Mouse (Mus musculus): ENCODE measurements around the gene Itpk1.

Itpk1 gene

DNA sequence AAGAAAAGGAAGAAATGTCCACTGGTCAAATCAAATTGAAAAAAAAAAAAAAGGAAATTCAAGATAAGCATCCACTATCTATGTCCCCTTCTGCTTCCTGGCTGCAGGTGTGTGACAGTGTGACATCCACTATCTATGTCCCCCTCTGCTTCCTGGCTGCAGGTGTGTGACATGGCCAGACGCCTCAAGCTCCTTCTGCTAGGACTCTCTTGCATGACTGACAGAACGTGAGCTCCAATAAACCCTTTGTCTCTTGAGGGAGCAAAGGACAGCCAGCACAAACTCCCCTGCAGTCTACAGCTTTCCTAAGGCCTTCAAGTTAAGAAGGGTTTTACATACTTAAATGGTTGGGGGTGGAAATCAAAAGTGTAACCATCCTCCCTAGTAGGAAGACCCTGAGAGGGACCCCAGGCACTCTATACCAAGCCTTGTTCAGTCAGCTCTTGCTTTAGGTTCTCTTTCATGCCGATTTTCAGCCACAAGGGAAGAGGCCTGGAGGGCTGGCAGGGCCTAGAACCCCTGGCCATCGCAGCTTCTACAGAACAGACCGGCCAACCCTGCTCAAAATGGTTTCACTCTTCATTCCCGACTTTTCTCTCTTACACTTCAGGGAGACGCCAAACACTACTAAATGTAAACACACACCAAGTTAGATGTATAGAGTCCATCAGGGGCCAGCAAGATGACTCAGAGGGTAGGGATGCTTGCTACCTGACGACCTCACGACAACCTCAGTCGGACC, 10.1 kb upstream of the Itpk1 start:
- in situ Hi-C loops (cut with MboI; ENCODE audit: unreplicated experiment in 2 of 2): no loop called here

DNA sequence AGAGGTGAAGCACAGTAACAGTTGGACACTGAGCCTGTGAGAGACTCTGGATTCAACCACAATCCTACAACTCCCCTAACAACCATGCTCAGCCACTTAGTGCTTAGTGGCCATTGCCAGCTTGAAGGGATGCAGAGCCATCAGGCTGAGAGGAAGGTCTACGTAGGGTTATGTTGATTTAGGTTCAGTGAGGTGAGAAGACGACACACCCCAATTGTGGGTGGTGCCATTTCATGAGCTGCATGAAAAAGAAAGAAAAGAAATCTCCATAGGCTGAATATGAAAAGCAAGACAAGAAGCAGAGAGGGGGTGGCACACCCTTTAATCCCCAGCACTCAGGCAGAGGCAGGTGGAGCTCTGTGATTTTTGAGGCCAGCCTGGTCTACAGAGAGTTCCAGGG, 9.4 kb upstream of the Itpk1 start:
- in situ Hi-C loops (cut with MboI; ENCODE audit: unreplicated experiment in 2 of 2): no loop called here

DNA sequence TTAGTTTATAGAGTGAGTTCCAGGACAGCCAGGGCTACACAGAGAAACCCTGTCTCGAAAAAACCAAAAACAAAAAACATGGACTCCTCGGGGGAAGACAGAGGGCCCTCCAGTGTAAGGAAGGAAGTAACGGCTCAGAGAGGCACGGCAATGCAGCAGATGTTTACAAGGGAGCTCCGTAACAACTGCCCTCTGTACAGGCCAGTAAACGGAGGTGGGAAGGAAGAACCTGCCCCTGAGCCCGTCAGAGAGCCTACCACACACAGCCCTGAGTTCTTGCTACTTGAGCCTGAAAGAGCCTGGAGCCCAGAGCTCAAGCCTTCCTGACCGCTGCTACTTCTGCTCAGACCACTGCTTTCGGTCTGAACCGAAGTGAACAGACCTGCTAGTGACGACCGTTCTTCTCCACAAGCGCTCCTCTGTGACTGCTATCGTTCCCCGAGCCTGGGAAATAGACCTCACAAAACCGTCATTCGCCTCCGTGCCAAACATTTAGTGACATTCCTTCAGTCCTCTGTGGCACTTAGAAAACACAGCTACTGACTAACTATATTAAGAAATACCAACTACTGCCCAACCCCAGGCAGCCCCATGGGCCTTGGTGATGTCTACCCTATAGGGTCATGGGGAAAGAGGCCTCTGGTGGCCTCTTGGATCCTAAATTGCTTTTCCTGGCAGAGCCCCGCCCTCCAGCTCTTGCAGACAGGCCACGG, 8.6 kb upstream of the Itpk1 start:
- in situ Hi-C loops (cut with MboI; ENCODE audit: unreplicated experiment in 2 of 2): no loop called here

DNA sequence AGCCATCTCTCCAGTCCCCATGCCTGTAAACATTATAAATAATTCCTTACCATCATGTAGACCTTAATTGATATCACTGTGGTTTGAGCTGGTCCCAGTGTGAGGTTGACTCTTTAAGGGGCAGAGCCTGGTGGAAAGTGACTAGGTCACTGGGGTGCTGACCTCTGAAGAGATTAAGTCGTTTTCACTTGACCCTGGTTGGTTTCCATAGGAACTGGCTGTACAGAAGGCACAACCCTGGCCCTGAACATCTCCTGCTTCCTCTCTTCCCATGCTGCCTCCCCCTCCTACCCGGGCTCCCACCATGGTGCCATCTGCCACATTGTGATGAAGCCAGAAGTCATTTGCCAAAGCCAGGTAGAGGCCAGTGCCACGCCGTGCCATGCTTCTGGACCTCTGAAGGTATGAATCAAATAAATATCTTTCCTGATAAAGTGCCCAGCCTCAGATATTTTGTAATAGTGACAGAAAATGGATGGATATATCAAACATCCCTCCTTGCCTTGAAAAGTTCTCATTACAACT, 6.2 kb upstream of the Itpk1 start:
- in situ Hi-C loops (cut with MboI; ENCODE audit: unreplicated experiment in 2 of 2): no loop called here

DNA sequence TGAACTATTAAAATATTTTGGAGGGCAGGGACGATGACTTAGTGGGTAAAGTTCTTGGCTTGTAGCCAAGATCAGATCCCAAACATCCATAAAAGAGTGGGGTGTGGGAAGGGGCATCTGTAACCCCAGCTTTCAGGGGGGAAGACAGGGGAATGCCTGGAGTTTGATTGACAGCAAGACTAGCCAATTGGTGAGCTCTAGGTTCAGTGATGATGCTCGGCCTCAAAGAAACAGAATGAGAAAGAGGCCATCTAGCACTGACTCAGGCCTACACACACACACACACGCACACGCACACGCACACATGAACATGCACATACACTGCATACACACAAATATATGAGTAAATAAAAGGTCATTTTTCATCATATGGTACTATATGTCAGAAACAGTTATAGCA, 5.2 kb upstream of the Itpk1 start:
- in situ Hi-C loops (cut with MboI; ENCODE audit: unreplicated experiment in 2 of 2): loop anchor here (5.0 kb wide), 4 partner anchors 63 to 183 kb away; no protein-coding TSS in a partner anchor

DNA sequence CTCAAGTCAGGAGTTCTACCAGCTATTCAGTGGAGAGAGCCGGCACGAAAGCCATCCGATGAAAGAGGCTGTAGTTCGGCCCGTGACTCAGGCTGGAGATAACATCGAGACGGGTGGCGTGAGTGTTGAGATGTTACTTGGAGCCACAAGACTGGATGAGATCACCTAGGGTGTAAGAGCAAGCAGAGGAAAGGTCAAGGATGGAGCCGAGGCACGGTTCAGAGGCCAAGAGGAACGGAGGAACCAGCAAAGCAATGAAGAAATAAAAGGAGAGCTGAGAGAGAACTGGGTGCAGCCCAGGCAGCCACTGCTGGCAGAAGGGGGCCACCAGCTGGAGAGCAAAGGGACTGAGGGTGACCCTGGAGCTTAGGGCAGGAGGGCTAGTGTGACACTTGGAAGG, 3.5 kb upstream of the Itpk1 start:
- in situ Hi-C loops (cut with MboI; ENCODE audit: unreplicated experiment in 2 of 2): loop anchor here (5.0 kb wide), 4 partner anchors 61 to 181 kb away; no protein-coding TSS in a partner anchor

DNA sequence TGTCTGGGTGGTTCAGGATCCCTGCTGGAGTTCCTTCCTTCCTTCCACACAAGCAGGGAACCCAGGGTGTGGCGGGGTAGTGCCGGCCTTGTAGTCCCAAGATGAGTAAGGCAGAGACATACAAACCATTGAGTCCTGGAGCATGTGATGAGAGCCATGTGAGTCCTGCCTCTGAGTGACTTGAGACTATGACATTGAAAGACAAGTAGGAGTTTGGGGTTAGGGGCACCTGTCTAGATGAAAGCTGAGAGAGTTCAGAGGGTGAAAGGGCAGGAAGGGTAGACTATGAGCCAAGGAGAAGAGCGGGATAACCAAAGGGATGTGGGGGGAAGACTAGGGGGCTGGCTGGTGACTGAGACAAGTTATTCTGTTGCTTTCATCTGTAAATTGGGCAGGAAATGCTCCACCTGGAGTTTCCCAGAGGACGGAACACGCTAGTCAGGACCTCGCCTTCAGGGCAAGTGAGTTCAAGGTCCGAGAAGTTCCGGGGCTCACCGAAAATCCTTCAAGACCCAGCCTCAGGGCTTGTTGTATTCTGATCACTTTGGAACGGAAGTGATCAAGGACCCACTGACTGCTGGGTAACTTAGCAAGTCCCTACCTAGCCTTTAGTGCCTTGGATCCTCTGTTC, 2.2 kb upstream of the Itpk1 start:
- in situ Hi-C loops (cut with MboI; ENCODE audit: unreplicated experiment in 2 of 2): loop anchor here (5.0 kb wide), 4 partner anchors 60 to 180 kb away; no protein-coding TSS in a partner anchor

DNA sequence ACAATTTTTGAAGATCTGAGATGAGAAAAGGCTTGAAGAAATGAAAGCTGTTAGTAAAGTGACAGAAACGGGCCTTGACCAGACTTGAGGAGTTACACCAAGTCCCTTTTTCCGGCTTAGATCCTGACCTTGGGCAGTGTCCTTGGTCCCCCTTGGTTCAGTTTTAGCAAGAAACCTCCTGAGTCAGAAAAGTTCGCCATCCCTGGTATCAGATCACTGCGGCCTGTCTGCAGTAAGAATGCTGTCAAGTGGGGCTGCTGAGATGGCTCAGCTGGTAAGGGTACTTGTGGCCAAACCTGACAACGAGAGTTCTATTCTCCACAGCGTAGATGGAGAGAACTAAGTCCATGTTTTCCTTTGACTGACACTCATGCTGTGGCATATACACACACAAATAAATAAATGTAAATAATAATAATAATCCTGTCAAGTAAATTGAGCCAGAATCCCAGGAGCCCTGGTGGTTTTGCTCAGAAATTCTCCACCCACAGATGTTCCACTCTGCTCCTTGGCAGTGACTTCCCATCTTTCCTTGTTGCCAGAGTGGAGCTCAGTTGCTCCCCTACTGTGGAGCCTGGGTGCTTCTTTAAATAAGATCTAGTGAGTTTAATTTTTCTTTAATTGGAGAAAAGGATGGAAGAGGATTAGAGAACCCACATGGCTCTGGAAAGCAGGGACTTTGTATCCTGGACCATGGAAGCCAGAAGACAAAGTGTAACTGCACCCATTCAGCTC, 1.3 kb upstream of the Itpk1 start:
- in situ Hi-C loops (cut with MboI; ENCODE audit: unreplicated experiment in 2 of 2): loop anchor here (5.0 kb wide), 4 partner anchors 59 to 179 kb away; no protein-coding TSS in a partner anchor

DNA sequence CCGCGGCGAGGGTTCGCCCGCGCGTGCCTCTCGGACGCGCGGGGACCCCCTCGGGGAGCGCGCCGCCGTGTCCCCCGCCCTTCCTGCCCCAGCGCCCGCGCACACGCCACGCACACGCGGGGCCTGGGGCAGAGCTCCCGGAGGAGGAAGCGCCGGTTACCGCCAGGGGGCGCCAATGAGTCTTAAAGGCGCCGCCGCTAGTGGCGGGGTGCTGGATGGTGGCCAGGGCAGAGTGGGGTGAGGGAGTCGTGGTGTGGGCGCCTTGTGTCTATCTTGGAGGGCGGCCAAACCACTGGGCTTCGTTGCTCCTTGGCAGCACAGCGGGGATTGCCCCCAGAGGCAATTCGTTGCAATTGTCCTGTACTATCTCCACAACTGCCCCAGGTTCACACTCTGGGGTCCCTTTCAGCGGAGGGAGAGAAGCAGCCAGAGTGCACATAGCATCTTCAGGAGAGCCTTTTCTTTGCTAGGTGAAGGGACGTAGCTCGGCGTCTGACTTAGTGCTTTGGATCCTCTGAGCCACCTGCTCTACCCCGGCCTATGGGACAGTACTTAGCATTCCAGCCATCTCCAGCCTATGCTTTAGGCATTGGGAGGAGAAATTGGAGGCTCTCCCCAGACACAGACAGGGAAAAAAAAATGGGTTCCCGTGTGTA, 614 bp upstream of the Itpk1 start:
- in situ Hi-C loops (cut with MboI; ENCODE audit: unreplicated experiment in 2 of 2): loop anchor here (5.0 kb wide), 4 partner anchors 58 to 178 kb away; no protein-coding TSS in a partner anchor

DNA sequence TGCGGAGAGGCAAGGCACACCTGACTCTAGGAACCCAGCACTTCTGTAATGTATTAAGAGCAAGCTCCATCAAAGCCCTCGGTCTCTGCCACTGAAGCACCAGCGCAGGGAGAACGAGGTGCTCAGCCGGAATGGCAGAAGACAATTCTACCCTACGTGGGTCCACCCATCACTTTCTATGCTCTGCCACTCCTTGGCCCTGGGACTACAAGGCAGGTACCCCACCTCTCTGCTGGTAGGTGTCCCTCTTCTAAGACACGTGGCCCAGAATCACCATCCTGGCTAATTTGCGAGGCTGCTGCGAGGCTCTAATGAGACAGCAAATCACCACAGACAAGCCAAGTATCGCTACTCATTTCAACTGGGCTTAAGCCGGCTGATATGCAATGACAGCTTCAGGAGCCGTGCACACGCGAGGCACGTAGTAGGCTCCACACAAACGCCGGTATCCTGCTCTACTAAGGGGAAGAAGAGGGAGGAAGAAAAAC, 765 bp downstream of the Itpk1 start:
- in situ Hi-C loops (cut with MboI; ENCODE audit: unreplicated experiment in 2 of 2): no loop called here

DNA sequence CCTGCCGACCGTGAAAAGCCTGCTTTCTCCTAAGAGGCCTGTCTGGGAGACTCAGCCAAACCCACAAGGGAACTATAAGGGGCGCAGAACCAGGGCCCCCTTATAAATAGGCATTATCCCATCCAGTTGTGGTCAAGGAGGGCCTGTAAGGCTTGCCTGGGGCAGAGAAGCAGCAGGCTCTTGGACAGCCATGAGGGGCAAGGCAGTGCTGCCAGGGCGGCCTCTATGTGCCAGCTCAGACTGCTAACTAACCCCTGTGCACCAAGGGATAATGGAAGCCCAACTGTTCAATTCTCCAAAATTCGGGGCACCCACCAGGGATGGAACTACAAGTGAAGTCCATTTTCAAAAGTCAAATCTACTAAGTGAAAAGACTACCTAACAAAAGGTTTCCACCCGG, 1.3 kb downstream of the Itpk1 start:
- in situ Hi-C loops (cut with MboI; ENCODE audit: unreplicated experiment in 2 of 2): no loop called here

DNA sequence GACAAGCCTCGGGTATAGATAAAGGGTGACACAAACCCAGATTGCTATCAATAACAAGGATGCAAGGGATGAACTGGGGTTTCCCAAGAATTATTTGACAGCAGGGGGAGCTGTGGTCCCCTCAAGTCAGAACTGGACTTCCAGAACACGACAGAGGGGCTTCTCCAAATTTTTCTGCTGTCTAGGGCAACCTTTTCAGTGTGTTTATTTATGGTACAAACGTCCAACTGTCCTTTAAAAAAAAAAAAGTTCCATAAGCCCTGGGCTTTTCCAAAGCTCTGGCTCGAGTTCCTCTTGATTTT, 1.7 kb downstream of the Itpk1 start:
- in situ Hi-C loops (cut with MboI; ENCODE audit: unreplicated experiment in 2 of 2): no loop called here

DNA sequence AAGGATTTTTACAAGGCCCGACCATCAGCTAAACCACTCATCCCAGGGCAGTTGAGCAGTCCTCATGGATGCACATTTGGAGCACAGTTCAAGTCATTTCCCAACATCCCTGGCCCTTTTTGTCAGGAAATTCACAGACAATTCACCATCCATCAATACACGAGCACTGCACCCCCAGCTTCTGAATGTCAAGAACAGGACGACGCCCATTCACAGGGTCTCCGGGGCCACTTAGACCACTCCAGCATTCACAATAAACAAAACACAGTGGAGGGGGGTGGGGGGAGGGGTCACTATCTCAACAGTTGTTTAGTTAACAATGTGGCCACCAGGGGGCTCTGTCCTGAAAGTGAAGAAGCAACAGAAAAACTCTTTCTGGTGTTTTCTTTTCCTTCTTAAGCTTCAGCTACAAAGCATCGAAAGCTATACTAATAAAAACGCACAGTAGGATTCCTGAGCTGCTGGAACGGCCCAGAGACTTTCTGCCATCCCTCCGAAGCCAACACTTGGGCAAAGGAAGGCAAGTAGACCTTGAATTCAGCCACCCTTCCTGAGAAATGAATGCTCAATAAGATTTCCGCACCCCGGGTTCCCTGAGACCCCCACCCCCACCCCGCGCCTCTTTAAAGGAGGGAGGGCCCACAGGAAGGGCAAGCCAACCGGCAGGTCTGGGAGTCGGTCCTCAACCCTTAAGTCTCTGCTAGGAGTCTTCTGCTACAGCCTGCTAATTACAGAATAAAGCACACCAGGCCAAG, 2.2 kb downstream of the Itpk1 start:
- in situ Hi-C loops (cut with MboI; ENCODE audit: unreplicated experiment in 2 of 2): no loop called here

DNA sequence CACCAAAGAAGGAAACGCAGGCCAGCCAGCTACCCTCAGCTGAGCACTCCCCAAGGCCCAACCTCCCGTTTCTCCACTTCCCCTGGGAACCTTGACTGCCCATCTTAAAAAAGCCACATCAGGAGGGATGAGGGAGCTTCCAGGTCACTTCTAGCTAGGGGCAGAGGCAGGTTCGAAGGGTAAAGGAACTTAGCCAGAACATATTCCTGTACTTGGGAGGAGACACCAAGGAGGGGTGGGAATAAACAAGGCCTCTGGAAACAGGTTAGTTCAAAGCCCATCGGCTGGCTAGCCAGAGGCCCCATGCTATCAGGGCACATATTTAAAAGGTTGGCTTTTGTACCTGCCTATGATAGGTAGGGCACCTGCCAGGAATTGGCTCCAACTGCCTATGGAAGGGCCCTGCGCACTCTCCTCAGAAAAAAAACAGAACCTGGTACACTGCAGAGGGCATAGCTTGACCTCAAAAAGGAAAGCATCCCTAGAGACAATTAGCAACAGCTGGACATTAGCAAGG, 3.0 kb downstream of the Itpk1 start:
- in situ Hi-C loops (cut with MboI; ENCODE audit: unreplicated experiment in 2 of 2): no loop called here

DNA sequence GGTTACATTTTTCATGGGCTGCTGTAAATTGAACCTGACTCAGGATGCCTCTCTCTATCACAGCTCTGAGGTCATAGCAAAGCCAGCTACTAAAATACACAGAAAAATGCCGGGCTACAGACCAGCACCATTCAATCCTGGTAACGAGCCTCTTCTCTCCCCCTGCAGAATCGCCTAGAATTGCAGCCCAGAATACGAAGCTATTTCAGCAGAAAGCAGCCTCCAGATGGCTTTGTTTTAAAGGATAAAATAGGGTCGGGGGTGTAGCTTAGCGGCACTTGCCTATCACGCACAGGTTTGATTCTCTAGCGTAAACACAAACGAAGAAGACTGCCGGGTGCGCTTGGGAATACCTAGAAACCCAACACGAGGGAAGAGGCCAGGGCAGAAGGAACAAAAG, 4.3 kb downstream of the Itpk1 start:
- in situ Hi-C loops (cut with MboI; ENCODE audit: unreplicated experiment in 2 of 2): no loop called here

DNA sequence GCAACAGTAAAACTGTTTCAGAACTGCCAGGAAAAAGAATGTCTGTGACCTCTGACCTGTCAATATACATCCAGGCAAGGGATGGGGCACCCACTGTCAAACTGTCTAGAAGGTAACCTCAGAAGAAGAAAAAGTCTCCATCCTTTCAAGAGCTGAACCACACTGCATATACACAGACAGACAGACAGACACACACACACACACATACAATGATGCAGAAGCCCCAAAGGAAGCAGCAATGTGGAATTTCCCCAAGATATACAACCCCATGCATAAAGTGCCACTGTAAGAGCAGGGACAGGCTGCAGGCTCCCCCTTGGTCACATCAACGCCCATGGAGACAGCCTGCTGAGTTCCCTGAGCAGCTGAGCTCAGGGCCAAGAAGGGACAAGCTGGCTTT, 5.6 kb downstream of the Itpk1 start:
- in situ Hi-C loops (cut with MboI; ENCODE audit: unreplicated experiment in 2 of 2): no loop called here

DNA sequence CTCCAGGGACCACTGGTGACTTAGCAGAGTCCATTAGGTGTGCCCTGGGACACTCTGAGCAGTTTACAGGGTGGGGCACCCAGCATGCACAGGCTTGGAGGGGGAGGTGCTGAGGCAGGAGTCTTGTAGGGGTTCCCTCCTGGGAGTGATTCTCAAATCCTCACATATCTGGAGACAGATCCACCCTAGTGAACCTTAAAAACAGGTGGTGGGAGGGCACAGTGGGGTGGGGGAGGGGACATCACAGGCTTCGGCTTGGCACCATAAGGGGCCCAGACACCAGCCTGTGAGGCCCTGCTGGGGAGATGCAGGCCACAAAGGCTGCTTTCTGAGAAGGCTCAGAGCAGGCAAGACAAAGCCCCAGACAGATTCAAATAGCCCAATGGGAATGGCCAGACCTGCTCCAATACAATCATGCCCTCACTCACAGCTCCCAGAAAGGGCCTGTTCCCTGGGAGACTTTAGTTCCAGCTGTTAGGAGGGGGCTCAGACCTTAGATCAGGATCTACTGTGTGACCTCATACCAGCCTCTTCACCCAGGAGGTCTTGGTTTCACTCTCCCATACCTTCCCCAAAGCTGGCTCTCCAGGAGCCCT, 6.5 kb downstream of the Itpk1 start:
- in situ Hi-C loops (cut with MboI; ENCODE audit: unreplicated experiment in 2 of 2): no loop called here

DNA sequence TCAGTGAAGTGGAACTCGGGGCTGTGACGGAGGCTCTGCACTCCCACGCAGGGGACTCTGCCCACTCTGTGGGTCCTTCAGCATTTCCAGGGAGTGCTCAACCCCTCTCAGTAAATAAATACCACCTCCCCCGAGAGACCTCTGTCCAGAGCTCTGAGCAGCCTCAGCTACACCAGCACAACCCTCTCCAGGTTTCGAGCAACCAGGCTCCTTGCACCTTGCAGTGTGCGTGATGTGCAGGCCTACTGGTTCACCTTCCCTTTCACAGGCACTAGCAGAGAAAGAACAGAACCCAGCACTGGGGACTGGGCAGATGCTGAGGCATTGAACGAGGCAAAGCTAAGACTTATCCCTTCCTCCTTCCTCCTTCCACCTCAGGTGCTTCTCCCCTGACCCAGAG, 7.3 kb downstream of the Itpk1 start:
- in situ Hi-C loops (cut with MboI; ENCODE audit: unreplicated experiment in 2 of 2): no loop called here
